Mouse (Mus musculus) C2C12 (cell line): Measurements from ENCODE around the gene P2rx4.

Experiments
- CEBPB ChIP-seq: IDR thresholded peaks from one replicate; pipeline ENCODE4 v1.6.1; 2011; ENCODE audit warnings: low read depth, mild to moderate bottlenecking, control low read depth, moderate library complexity
- CTCF ChIP-seq: IDR thresholded peaks from one replicate; pipeline ENCODE4 v1.5.1; 2011; ENCODE audit not compliant: control insufficient read depth, insufficient read depth, insufficient read length
- FOSL1 ChIP-seq: IDR thresholded peaks from one replicate; pipeline ENCODE4 v1.8.0; 2011; ENCODE audit warnings: mild to moderate bottlenecking, low read length; ENCODE audit not compliant: poor library complexity, insufficient read depth, severe bottlenecking
- MAX ChIP-seq: IDR thresholded peaks from one replicate; pipeline ENCODE4 v1.6.1; 2011; ENCODE audit warnings: mild to moderate bottlenecking, control low read depth
- MYOG ChIP-seq: IDR thresholded peaks from one replicate; pipeline ENCODE4 v1.6.1; 2011; ENCODE audit not compliant: control insufficient read depth, insufficient read length; ENCODE audit errors: extremely low read depth
- USF1 ChIP-seq: IDR thresholded peaks from one replicate; pipeline ENCODE4 v1.6.1; 2011; ENCODE audit warnings: low read depth, mild to moderate bottlenecking, control low read depth, moderate library complexity

DNA sequence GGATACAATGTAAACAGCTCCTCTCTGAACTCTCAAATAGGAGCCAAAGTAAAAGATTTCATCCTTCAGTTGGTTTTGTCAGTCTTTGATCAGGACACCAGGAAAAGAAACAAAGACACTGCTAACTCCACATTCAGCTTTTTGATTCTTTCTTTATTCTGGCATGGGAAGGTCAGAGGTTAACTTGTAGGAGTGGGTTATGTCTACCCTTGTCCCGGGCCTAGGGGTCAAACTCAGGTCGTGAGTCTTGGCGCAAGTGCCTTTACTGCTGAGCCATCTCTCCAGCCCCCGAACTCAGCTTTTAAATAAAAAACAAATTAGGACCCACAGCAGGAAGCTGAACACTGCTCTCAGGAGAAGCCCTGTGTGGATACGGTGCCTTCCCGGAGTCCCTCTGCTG is 48.8 kb downstream of the P2rx4 start:
- TF ChIP-seq CEBPB (no peak), CTCF (no peak), MYOG (no peak), MAX (no peak), FOSL1 (no peak), USF1 (no peak)
